Mouse (Mus musculus): ENCODE measurements at regions not wholly inside any gene's neighbourhood (a gene's known extent, or its start where the extent isn't known, plus 50 kb on each side); places are given as distances from the start of the nearest gene placed in this dataset.

DNA sequence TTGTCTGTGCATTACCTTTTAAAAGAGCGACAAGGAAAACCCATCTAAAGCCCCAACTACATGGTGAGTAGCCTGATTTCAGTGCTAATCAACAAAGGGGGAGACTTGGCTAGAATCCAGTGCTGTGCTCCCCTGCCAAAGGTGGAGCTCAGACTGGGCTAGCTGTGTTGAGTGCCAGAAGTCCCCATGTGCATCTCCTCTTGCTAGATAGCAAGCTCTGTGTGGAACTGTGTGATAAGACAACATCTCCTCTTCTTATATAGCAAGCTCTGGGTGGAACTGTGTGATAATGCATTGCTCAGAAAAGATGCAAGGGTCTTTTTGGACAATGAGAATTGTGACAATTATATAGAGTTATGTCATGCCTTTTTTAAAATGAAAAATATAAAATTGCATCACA lies 741.4 kb downstream of the Adam6a start:
- no peak for TF ChIP-seq MAFK (IDR thresholded peaks at IDR 0.05; ENCODE audit: insufficient read depth, low read depth, low read length)
- no peak for TF ChIP-seq ZC3H11A (IDR thresholded peaks at IDR 0.05; ENCODE audit: borderline replicate concordance, low read depth, low read length)
- no peak for TF ChIP-seq ZNF384 (IDR thresholded peaks at IDR 0.05; ENCODE audit: low read depth, low read length)
- no peak for TF ChIP-seq CHD2 (IDR thresholded peaks at IDR 0.05; ENCODE audit: low read depth, low read length)

Measured in ES-E14 (cell line).